Mouse (Mus musculus): ENCODE data around the gene Arf3.

Gene Arf3

GRCm38 (mm10) chr15:98792233-98793020 is 29.4 kb upstream of the Arf3 start:
- Histone ChIP-seq H3K4me3 (replicated peaks; ENCODE audit: low read length) (peak overlapping the region; percentile 62), H3K27me3 (ENCODE audit: insufficient read depth, low read length) (peaks cover 99% of the 10 kb centered on the region), H3K9me3 (ENCODE audit: low read length) (no peaks in the 10 kb centered on the region), H3K36me3 (ENCODE audit: insufficient read depth, low read length) (no peaks in the 10 kb centered on the region), H3K4me1 (replicated peaks; ENCODE audit: low read depth, low read length) (peaks cover 50% of the 10 kb centered on the region)
- TF ChIP-seq POU5F1 (IDR thresholded peaks at IDR 0.05; ENCODE audit: borderline replicate concordance, low read length) (no peak), CTCF (conservative IDR thresholded peaks at IDR 0.05; ENCODE audit: low read length) (no peak), NANOG (IDR thresholded peaks at IDR 0.05; ENCODE audit: borderline replicate concordance, low read length) (no peak)

- peak overlapping the region; percentile 62; the same call in 1 of the 2 replicates for H3K4me3 ChIP-seq (replicated peaks; ENCODE audit: low read length)
- peaks cover 44% of the 10 kb centered on the region for H3K4me1 ChIP-seq (replicated peaks; ENCODE audit: low read depth, low read length)
- peaks cover 98% of the 10 kb centered on the region for H3K27me3 ChIP-seq (ENCODE audit: insufficient read depth, low read length)
- H3K36me3 ChIP-seq (ENCODE audit: insufficient read depth, low read length), result no peaks in the 10 kb centered on the region
- no peaks in the 10 kb centered on the region for H3K9me3 ChIP-seq (ENCODE audit: low read length)
- TF ChIP-seq NANOG (IDR thresholded peaks at IDR 0.05; ENCODE audit: borderline replicate concordance, low read length) (no peak), CTCF (conservative IDR thresholded peaks at IDR 0.05; ENCODE audit: low read length) (no peak), POU5F1 (IDR thresholded peaks at IDR 0.05; ENCODE audit: borderline replicate concordance, low read length) (no peak)
Observed at GRCm38 (mm10) chr15:98791771-98792170, 28.8 kb upstream of the Arf3 start.

- no peaks in the 10 kb centered on the region for H3K9me3 ChIP-seq (ENCODE audit: low read length)
- TF ChIP-seq CTCF (conservative IDR thresholded peaks at IDR 0.05; ENCODE audit: low read length) (no peak), NANOG (IDR thresholded peaks at IDR 0.05; ENCODE audit: borderline replicate concordance, low read length) (no peak), POU5F1 (IDR thresholded peaks at IDR 0.05; ENCODE audit: borderline replicate concordance, low read length) (no peak)
- peaks cover 40% of the 10 kb centered on the region for H3K4me1 ChIP-seq (replicated peaks; ENCODE audit: low read depth, low read length)
- peak overlapping the region; percentile 62; the same call in 1 of the 2 replicates for H3K4me3 ChIP-seq (replicated peaks; ENCODE audit: low read length)
- no peaks in the 10 kb centered on the region for H3K36me3 ChIP-seq (ENCODE audit: insufficient read depth, low read length)
- H3K27me3 ChIP-seq (ENCODE audit: insufficient read depth, low read length), result peaks cover 97% of the 10 kb centered on the region
Observed at GRCm38 (mm10) chr15:98791221-98791620, 28.2 kb upstream of the Arf3 start.

GRCm38 (mm10) chr15:98790761-98791160 is 27.7 kb upstream of the Arf3 start:
- H3K27me3 ChIP-seq (ENCODE audit: insufficient read depth, low read length), result peaks cover 92% of the 10 kb centered on the region
- no peak for TF ChIP-seq CTCF (conservative IDR thresholded peaks at IDR 0.05; ENCODE audit: low read length)
- no peak for TF ChIP-seq POU5F1 (IDR thresholded peaks at IDR 0.05; ENCODE audit: borderline replicate concordance, low read length)
- TF ChIP-seq NANOG (IDR thresholded peaks at IDR 0.05; ENCODE audit: borderline replicate concordance, low read length), result no peak
- peaks cover 40% of the 10 kb centered on the region for H3K4me1 ChIP-seq (replicated peaks; ENCODE audit: low read depth, low read length)
- no peaks in the 10 kb centered on the region for H3K36me3 ChIP-seq (ENCODE audit: insufficient read depth, low read length)
- peak overlapping the region; percentile 62 for H3K4me3 ChIP-seq (replicated peaks; ENCODE audit: low read length)
- no peaks in the 10 kb centered on the region for H3K9me3 ChIP-seq (ENCODE audit: low read length)

GRCm38 (mm10) chr15:98789661-98790535 is 26.9 kb upstream of the Arf3 start, which contains the start of gene Wnt1:
TSS of gene Wnt1 (plus strand) at chr15:98789857.
- Histone ChIP-seq H3K9me3 (ENCODE audit: low read length) (no peaks in the 10 kb centered on the region), H3K4me1 (replicated peaks; ENCODE audit: low read depth, low read length) (peaks cover 43% of the 10 kb centered on the region), H3K27me3 (ENCODE audit: insufficient read depth, low read length) (peaks cover 89% of the 10 kb centered on the region), H3K36me3 (ENCODE audit: insufficient read depth, low read length) (no peaks in the 10 kb centered on the region), H3K4me3 (replicated peaks; ENCODE audit: low read length) (peak within 1 kb of the TSS; percentile 62)
- no peak; the same call in 1 of the 2 replicates for TF ChIP-seq CTCF (conservative IDR thresholded peaks at IDR 0.05; ENCODE audit: low read length)

GRCm38 (mm10) chr15:98788972-98789660 is 26.1 kb upstream of the Arf3 start:
- Histone ChIP-seq H3K4me3 (replicated peaks; ENCODE audit: low read length) (peak overlapping the region; percentile 61), H3K27me3 (ENCODE audit: insufficient read depth, low read length) (peaks cover 81% of the 10 kb centered on the region), H3K36me3 (ENCODE audit: insufficient read depth, low read length) (no peaks in the 10 kb centered on the region), H3K9me3 (ENCODE audit: low read length) (no peaks in the 10 kb centered on the region), H3K4me1 (replicated peaks; ENCODE audit: low read depth, low read length) (peaks cover 46% of the 10 kb centered on the region)
- TF ChIP-seq CTCF (conservative IDR thresholded peaks at IDR 0.05; ENCODE audit: low read length), result no peak
- TF ChIP-seq NANOG (IDR thresholded peaks at IDR 0.05; ENCODE audit: borderline replicate concordance, low read length), result no peak
- TF ChIP-seq POU5F1 (IDR thresholded peaks at IDR 0.05; ENCODE audit: borderline replicate concordance, low read length), result no peak

- Histone ChIP-seq H3K27me3 (ENCODE audit: insufficient read depth, low read length) (peaks cover 71% of the 10 kb centered on the region), H3K36me3 (ENCODE audit: insufficient read depth, low read length) (no peaks in the 10 kb centered on the region), H3K4me1 (replicated peaks; ENCODE audit: low read depth, low read length) (peaks cover 42% of the 10 kb centered on the region), H3K9me3 (ENCODE audit: low read length) (no peaks in the 10 kb centered on the region), H3K4me3 (replicated peaks; ENCODE audit: low read length) (no peak overlapping the region)
- TF ChIP-seq NANOG (IDR thresholded peaks at IDR 0.05; ENCODE audit: borderline replicate concordance, low read length) (no peak), POU5F1 (IDR thresholded peaks at IDR 0.05; ENCODE audit: borderline replicate concordance, low read length) (no peak), CTCF (conservative IDR thresholded peaks at IDR 0.05; ENCODE audit: low read length) (no peak; the same call in 1 of the 2 replicates)
Observed at GRCm38 (mm10) chr15:98787930-98788329, 24.9 kb upstream of the Arf3 start.

GRCm38 (mm10) chr15:98785744-98786143 is 22.7 kb upstream of the Arf3 start:
- no peaks in the 10 kb centered on the region for H3K9me3 ChIP-seq (ENCODE audit: low read length)
- H3K36me3 ChIP-seq (ENCODE audit: insufficient read depth, low read length), result no peaks in the 10 kb centered on the region
- TF ChIP-seq NANOG (IDR thresholded peaks at IDR 0.05; ENCODE audit: borderline replicate concordance, low read length), result no peak
- peak; percentile 98 for TF ChIP-seq CTCF (conservative IDR thresholded peaks at IDR 0.05; ENCODE audit: low read length)
- H3K4me3 ChIP-seq (replicated peaks; ENCODE audit: low read length), result no peak overlapping the region
- peaks cover 65% of the 10 kb centered on the region for H3K27me3 ChIP-seq (ENCODE audit: insufficient read depth, low read length)
- peaks cover 27% of the 10 kb centered on the region for H3K4me1 ChIP-seq (replicated peaks; ENCODE audit: low read depth, low read length)

Data from E14TG2a.4 (cell line).